Mouse (Mus musculus) testis, postnatal 10 days (tissue): Measurements from ENCODE around the gene Gm29423.
"Not testable (repeated sequence)": the region's sequence is repeated elsewhere in the genome, so short reads cannot be mapped to it uniquely, and the experiment has no call there.

Source experiments
- DNase-seq: peaks from one replicate; pipeline ENCODE4 v3.0.0; 2021; ENCODE audit warnings: low spot score

Gm29423 gene

DNA sequence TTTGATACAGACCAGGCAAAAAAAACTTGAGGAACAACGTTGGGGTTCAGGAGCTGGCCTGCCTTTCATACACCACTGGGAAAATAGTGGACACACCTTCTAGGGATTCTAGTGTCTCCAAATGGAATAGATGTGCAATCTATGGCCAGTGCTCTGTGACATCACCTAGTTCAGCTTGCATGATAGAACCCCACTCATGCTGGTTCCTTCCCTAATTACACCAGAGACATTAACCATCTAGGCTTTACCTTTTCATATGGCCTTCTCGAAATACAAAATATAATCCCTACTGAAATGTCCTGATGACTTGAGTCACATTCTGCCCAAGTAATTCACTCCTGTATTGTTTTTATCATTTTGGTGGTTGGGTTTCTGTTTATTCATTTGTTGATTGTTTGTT lies at the start of gene Gm29423, which contains the start of gene Gm29644:
Gene Gm29423 (minus strand): TSS at position 101 of the 400 bp plus-strand sequence.
Gene Gm29644 (minus strand): TSS at position 157 of the 400 bp plus-strand sequence.
- not testable (repeated sequence) for DNase-seq

DNA sequence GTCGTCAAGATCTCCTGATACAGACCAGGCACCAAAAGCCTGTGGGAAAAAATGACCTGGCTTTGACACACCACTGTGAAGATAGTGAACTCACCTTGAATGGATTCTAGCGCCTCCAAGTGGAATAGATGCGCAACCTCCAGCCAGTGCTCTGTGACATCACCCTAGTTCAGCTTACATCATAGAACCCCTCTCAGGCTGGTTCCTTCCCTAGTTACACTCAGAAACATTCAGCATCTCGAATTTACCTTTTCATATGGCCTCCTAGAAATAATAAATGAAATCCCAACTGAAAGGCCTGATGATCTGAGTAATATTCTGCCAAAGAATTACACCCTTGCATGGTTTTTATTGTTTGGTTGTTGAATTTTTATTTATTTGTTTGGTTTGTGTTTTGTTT lies 29.5 kb downstream of the Gm29423 start, which contains the start of gene Gm21118:
Gene Gm21118 (minus strand): TSS at position 101 of the 400 bp plus-strand sequence.
- DNase-seq, result not testable (repeated sequence)
